Comparison of ENCODE assay signal across 19 mouse cellular contexts in genomic region chr7:139916345-139916744, GRCm38 (mm10). TPM values are rescaled to one million over a fixed set of nuclear protein-coding genes. Genes with fewer than 3 reads are reported as not detected.
DNase-seq lines count a peak whose midpoint lies in the region; ATAC-seq lines count a peak whose summit lies in the region.
"Had no signal": no experiment of that assay in that cellular context is flagged by ENCODE, and none has a peak within 500 bp of the region (broad histone marks: within the 10 kb centered on the region; RNA-seq: fewer than 3 reads in every experiment).

No protein-coding gene starts in this region.

- no peak overlapping the region for H3K9ac ChIP-seq in hindbrain, embryonic 14.5 days
- no peak overlapping the region for H3K9ac ChIP-seq in hindbrain, embryonic 12.5 days
- no peak overlapping the region for H3K9ac ChIP-seq in midbrain, embryonic 14.5 days (replicated peaks; ENCODE audit: low read length)
- H3K9ac ChIP-seq in midbrain, embryonic 11.5 days (ENCODE audit: low read length): no peak overlapping the region
- H3K9ac ChIP-seq: stomach, embryonic 15.5 days had no signal

- ATAC-seq in CD4-positive, CD25-positive, alpha-beta regulatory T cell, adult 4 months: no peak
- no peak for ATAC-seq in hindbrain, embryonic 14.5 days (ENCODE audit: low FRiP score)
- ATAC-seq in hindbrain, embryonic 12.5 days (ENCODE audit: low FRiP score): no peak
- no peak for ATAC-seq in midbrain, embryonic 14.5 days (ENCODE audit: low FRiP score, low TSS enrichment)
- no peak for ATAC-seq in midbrain, embryonic 11.5 days (ENCODE audit: low FRiP score)
- ATAC-seq in erythroblast, adult 5-6 weeks (replicated peaks; ENCODE audit: low FRiP score, poor library complexity, severe bottlenecking): no peak

- WGBS in hindbrain, embryonic 14.5 days: 3% methylated on average over 1 of the region's 1 CpGs
- WGBS in hindbrain, embryonic 12.5 days: 7% methylated on average over 1 of the region's 1 CpGs
- 0% methylated on average over 1 of the region's 1 CpGs for WGBS in midbrain, embryonic 14.5 days
- WGBS in midbrain, embryonic 11.5 days: 0% methylated on average over 1 of the region's 1 CpGs

- H3K9me3 ChIP-seq in hindbrain, embryonic 14.5 days (ENCODE audit: control insufficient read depth, low read length): no peaks in the 10 kb centered on the region
- no peaks in the 10 kb centered on the region for H3K9me3 ChIP-seq in hindbrain, embryonic 12.5 days (replicated peaks)
- no peaks in the 10 kb centered on the region for H3K9me3 ChIP-seq in midbrain, embryonic 14.5 days (ENCODE audit: control insufficient read depth, low read length)
- H3K9me3 ChIP-seq in midbrain, embryonic 11.5 days (ENCODE audit: control insufficient read depth, low read length): no peaks in the 10 kb centered on the region
- H3K9me3 ChIP-seq: limb, embryonic 12.5 days; stomach, embryonic 15.5 days had no signal

- peaks cover 20% of the 10 kb centered on the region for H3K27me3 ChIP-seq in hindbrain, embryonic 14.5 days (ENCODE audit: control insufficient read depth, insufficient read depth, low read length)
- peaks cover 45% of the 10 kb centered on the region for H3K27me3 ChIP-seq in hindbrain, embryonic 12.5 days
- peaks cover 27% of the 10 kb centered on the region; the same call in 1 of the 2 replicates for H3K27me3 ChIP-seq in midbrain, embryonic 14.5 days (ENCODE audit: control insufficient read depth, insufficient read depth, low read length)
- H3K27me3 ChIP-seq in midbrain, embryonic 11.5 days (ENCODE audit: control insufficient read depth, insufficient read depth, low read length): peaks cover 21% of the 10 kb centered on the region

- DNase-seq in CD4-positive, CD25-positive, alpha-beta regulatory T cell, adult 2 months (ENCODE audit: low read depth, low spot score): peak; percentile 55
- DNase-seq in hindbrain, embryonic 14.5 days (ENCODE audit: low spot score): peak; percentile 49
- DNase-seq in midbrain, embryonic 14.5 days: peak; percentile 77
- DNase-seq in midbrain, embryonic 11.5 days (ENCODE audit: low spot score, missing footprints): no peak
- peak; percentile 13 for DNase-seq in naive thymus-derived CD4-positive, alpha-beta T cell, adult 2 months (ENCODE audit: low read depth)
- DNase-seq: adrenal gland, postnatal 36 days; cerebellum, adult 11 months; heart, postnatal 36 days; kidney, adult 18-20 months; kidney, postnatal 4 days; lung, adult 2 months; thymus, postnatal 36 days had no signal

- H3K27ac ChIP-seq in hindbrain, embryonic 14.5 days: no peak overlapping the region
- no peak overlapping the region for H3K27ac ChIP-seq in hindbrain, embryonic 12.5 days
- H3K27ac ChIP-seq in midbrain, embryonic 14.5 days (replicated peaks; ENCODE audit: low read depth, low read length): no peak overlapping the region
- H3K27ac ChIP-seq in midbrain, embryonic 11.5 days (ENCODE audit: low read depth, low read length): no peak overlapping the region
- H3K27ac ChIP-seq: limb, embryonic 12.5 days; stomach, embryonic 15.5 days had no signal

- no peaks in the 10 kb centered on the region for H3K4me1 ChIP-seq in hindbrain, embryonic 14.5 days (replicated peaks; ENCODE audit: control insufficient read depth, insufficient read depth, low read length)
- H3K4me1 ChIP-seq in hindbrain, embryonic 12.5 days: peaks cover 16% of the 10 kb centered on the region
- H3K4me1 ChIP-seq in midbrain, embryonic 14.5 days (ENCODE audit: control insufficient read depth, insufficient read depth, low read length): 0 out of 2 replicates have a peak, but pooled peaks cover 9% of the 10 kb centered on the region
- 0 out of 2 replicates have a peak, but pooled peaks cover 2% of the 10 kb centered on the region for H3K4me1 ChIP-seq in midbrain, embryonic 11.5 days (ENCODE audit: control insufficient read depth, insufficient read depth, low read length)

- H3K4me2 ChIP-seq in hindbrain, embryonic 14.5 days (replicated peaks): no peak overlapping the region
- H3K4me2 ChIP-seq in hindbrain, embryonic 12.5 days (replicated peaks): no peak overlapping the region
- no peak overlapping the region for H3K4me2 ChIP-seq in midbrain, embryonic 14.5 days (ENCODE audit: low read length)
- no peak overlapping the region for H3K4me2 ChIP-seq in midbrain, embryonic 11.5 days

- no peaks in the 10 kb centered on the region for H3K36me3 ChIP-seq in hindbrain, embryonic 14.5 days (replicated peaks; ENCODE audit: control insufficient read depth, insufficient read depth)
- H3K36me3 ChIP-seq in hindbrain, embryonic 12.5 days: no peaks in the 10 kb centered on the region
- no peaks in the 10 kb centered on the region for H3K36me3 ChIP-seq in midbrain, embryonic 14.5 days (ENCODE audit: control insufficient read depth, insufficient read depth, low read length)
- H3K36me3 ChIP-seq in midbrain, embryonic 11.5 days (ENCODE audit: control insufficient read depth, insufficient read depth, low read length): no peaks in the 10 kb centered on the region
- H3K36me3 ChIP-seq: G1E; limb, embryonic 12.5 days; stomach, embryonic 15.5 days had no signal

- H3K4me3 ChIP-seq in hindbrain, embryonic 14.5 days (replicated peaks; ENCODE audit: low read length): no peak overlapping the region
- no peak overlapping the region for H3K4me3 ChIP-seq in hindbrain, embryonic 12.5 days
- no peak overlapping the region for H3K4me3 ChIP-seq in midbrain, embryonic 14.5 days (replicated peaks; ENCODE audit: low read depth, low read length)
- no peak overlapping the region for H3K4me3 ChIP-seq in midbrain, embryonic 11.5 days (ENCODE audit: low read depth, low read length)
- H3K4me3 ChIP-seq: stomach, embryonic 15.5 days had no signal

RNA-seq across cellular contexts. Expression of gene Kndc1, which starts 21.8 kb away (rescaled TPM):
- under 1 TPM; 0.44 to 0.58 TPM for polyA plus RNA-seq in CD4-positive, CD25-positive, alpha-beta regulatory T cell, adult 4 months (2017; shearing (Covaris generic))
- polyA plus RNA-seq in hindbrain, embryonic 14.5 days (2014; fragmentation: Nextera tagmentation; extraction: Ambion mirVana): 25.6 and 29.1 TPM in 2 replicates
- polyA plus RNA-seq in hindbrain, embryonic 12.5 days (2016; fragmentation: Nextera tagmentation; extraction: Ambion mirVana): 3.5 and 3.8 TPM in 2 replicates
- 20.6 and 22.9 TPM in 2 replicates for polyA plus RNA-seq in midbrain, embryonic 14.5 days (2014; fragmentation: Nextera tagmentation; extraction: Ambion mirVana)
- 0.55 and 0.79 TPM in 2 replicates for polyA plus RNA-seq in midbrain, embryonic 11.5 days (2014; fragmentation: Nextera tagmentation; extraction: Ambion mirVana)
- not detected in 2 replicates for total RNA-seq in erythroblast, adult 5-6 weeks (2015; ENCODE audit: low replicate concordance)
- total RNA-seq in erythroblast, adult 5-6 weeks (2017; ENCODE audit: low replicate concordance): not detected in 2 replicates
- total RNA-seq: common myeloid progenitor, adult 5-6 weeks; heart, postnatal 36 days had no signal
- polyA plus RNA-seq: G1E had no signal

RNA-seq across cellular contexts. Expression of gene Utf1, which starts 27.2 kb away (rescaled TPM):
- polyA plus RNA-seq in CD4-positive, CD25-positive, alpha-beta regulatory T cell, adult 4 months (2017; shearing (Covaris generic)): 1 to 10 TPM; 3.7 to 6.1 TPM
- polyA plus RNA-seq in hindbrain, embryonic 14.5 days (2014; fragmentation: Nextera tagmentation; extraction: Ambion mirVana): not detected in 2 replicates
- polyA plus RNA-seq in hindbrain, embryonic 12.5 days (2016; fragmentation: Nextera tagmentation; extraction: Ambion mirVana): not detected in 2 replicates
- not detected in 2 replicates for polyA plus RNA-seq in midbrain, embryonic 14.5 days (2014; fragmentation: Nextera tagmentation; extraction: Ambion mirVana)
- not detected in 2 replicates for polyA plus RNA-seq in midbrain, embryonic 11.5 days (2014; fragmentation: Nextera tagmentation; extraction: Ambion mirVana)
- total RNA-seq in erythroblast, adult 5-6 weeks (2015; ENCODE audit: low replicate concordance): not detected in 2 replicates
- not detected in 2 replicates for total RNA-seq in erythroblast, adult 5-6 weeks (2017; ENCODE audit: low replicate concordance)
- total RNA-seq: adrenal gland, postnatal 36 days; common myeloid progenitor, adult 5-6 weeks; G1E; heart, postnatal 36 days had no signal
- polyA plus RNA-seq: G1E; lung, adult 2 months had no signal
